ENCODE assay signal across 22 mouse cellular contexts in genomic region chr14:120642591-120642990, GRCm38 (mm10).
A peak's percentile ranks its signal among the peaks of the same experiment; 100 is the strongest.
DNase-seq lines count a peak whose midpoint lies in the region; ATAC-seq lines count a peak whose summit lies in the region.
"Had no signal": no experiment of that assay in that cellular context is flagged by ENCODE, and none has a peak within 500 bp of the region (broad histone marks: within the 10 kb centered on the region; RNA-seq: fewer than 3 reads in every experiment).

No protein-coding gene starts in this region.

- DNase-seq in adrenal gland, adult (ENCODE audit: inconsistent age in 2 of 2, low spot score in 1 of 2), result peak; percentile 50 to 83
- DNase-seq in adrenal gland, postnatal 4 days (ENCODE audit: low spot score in 2 of 2), result no peak
- peak; percentile 39 for DNase-seq in midbrain, embryonic 11.5 days (ENCODE audit: low spot score, missing footprints)
- DNase-seq in adrenal gland, postnatal 14 days, result peak; percentile 14
- DNase-seq: B cell, adult 2 months; cerebellum, adult 11-12 months; cerebellum, adult 2 months; cerebellum, adult 9-10 months; cerebellum, postnatal 10 days; cerebellum, postnatal 25 days had no signal

- H3K27ac ChIP-seq in midbrain, embryonic 11.5 days (ENCODE audit: low read depth, low read length), result no peak overlapping the region
- H3K27ac ChIP-seq in midbrain, embryonic 13.5 days, result no peak overlapping the region
- H3K27ac ChIP-seq in forebrain, embryonic 12.5 days, result no peak overlapping the region
- no peak overlapping the region for H3K27ac ChIP-seq in intestine, embryonic 15.5 days
- H3K27ac ChIP-seq: embryonic facial prominence, embryonic 10.5 days; embryonic facial prominence, embryonic 12.5 days had no signal

- no peak for ATAC-seq in midbrain, embryonic 11.5 days (ENCODE audit: low FRiP score)
- ATAC-seq in midbrain, embryonic 13.5 days, result no peak
- no peak for ATAC-seq in forebrain, embryonic 12.5 days (ENCODE audit: low FRiP score)
- ATAC-seq in intestine, embryonic 15.5 days, result no peak
- ATAC-seq: activated CD4-positive, CD25-positive, alpha-beta regulatory T cell, adult 4 months; CD4-positive, CD25-positive, alpha-beta regulatory T cell, adult 4 months; forebrain, embryonic 14.5 days; forebrain, embryonic 16.5 days; Patski had no signal

- H3K4me3 ChIP-seq in midbrain, embryonic 11.5 days (ENCODE audit: low read depth, low read length), result no peak overlapping the region
- H3K4me3 ChIP-seq in midbrain, embryonic 13.5 days (replicated peaks), result no peak overlapping the region
- no peak overlapping the region for H3K4me3 ChIP-seq in forebrain, embryonic 12.5 days (replicated peaks)
- no peak overlapping the region for H3K4me3 ChIP-seq in intestine, embryonic 15.5 days (replicated peaks)
- H3K4me3 ChIP-seq: embryonic facial prominence, embryonic 10.5 days; embryonic facial prominence, embryonic 12.5 days had no signal

- H3K9ac ChIP-seq in midbrain, embryonic 11.5 days (ENCODE audit: low read length), result no peak overlapping the region
- no peak overlapping the region for H3K9ac ChIP-seq in midbrain, embryonic 13.5 days (replicated peaks)
- no peak overlapping the region for H3K9ac ChIP-seq in forebrain, embryonic 12.5 days
- H3K9ac ChIP-seq in intestine, embryonic 15.5 days, result no peak overlapping the region
- H3K9ac ChIP-seq: embryonic facial prominence, embryonic 12.5 days had no signal

- H3K27me3 ChIP-seq in midbrain, embryonic 11.5 days (ENCODE audit: control insufficient read depth, insufficient read depth, low read length), result no peaks in the 10 kb centered on the region
- H3K27me3 ChIP-seq in midbrain, embryonic 13.5 days, result no peaks in the 10 kb centered on the region
- no peaks in the 10 kb centered on the region for H3K27me3 ChIP-seq in forebrain, embryonic 12.5 days
- no peaks in the 10 kb centered on the region for H3K27me3 ChIP-seq in intestine, embryonic 15.5 days (replicated peaks)
- H3K27me3 ChIP-seq: CH12.LX; embryonic facial prominence, embryonic 12.5 days; Patski had no signal

- no peaks in the 10 kb centered on the region for H3K9me3 ChIP-seq in midbrain, embryonic 11.5 days (ENCODE audit: control insufficient read depth, low read length)
- no peaks in the 10 kb centered on the region for H3K9me3 ChIP-seq in midbrain, embryonic 13.5 days
- H3K9me3 ChIP-seq in forebrain, embryonic 12.5 days, result no peaks in the 10 kb centered on the region
- H3K9me3 ChIP-seq in intestine, embryonic 15.5 days, result no peaks in the 10 kb centered on the region
- H3K9me3 ChIP-seq: embryonic facial prominence, embryonic 10.5 days; embryonic facial prominence, embryonic 12.5 days had no signal

- WGBS in midbrain, embryonic 11.5 days, result 91% methylated on average over 5 of the region's 5 CpGs
- 87% methylated on average over 5 of the region's 5 CpGs for WGBS in midbrain, embryonic 13.5 days
- 89% methylated on average over 5 of the region's 5 CpGs for WGBS in forebrain, embryonic 12.5 days
- WGBS in intestine, embryonic 15.5 days, result 87% methylated on average over 5 of the region's 5 CpGs

- H3K36me3 ChIP-seq in midbrain, embryonic 11.5 days (ENCODE audit: control insufficient read depth, insufficient read depth, low read length), result no peaks in the 10 kb centered on the region
- H3K36me3 ChIP-seq in midbrain, embryonic 13.5 days, result no peaks in the 10 kb centered on the region
- no peaks in the 10 kb centered on the region for H3K36me3 ChIP-seq in forebrain, embryonic 12.5 days (replicated peaks)
- no peaks in the 10 kb centered on the region for H3K36me3 ChIP-seq in intestine, embryonic 15.5 days
- H3K36me3 ChIP-seq: embryonic facial prominence, embryonic 10.5 days; embryonic facial prominence, embryonic 12.5 days; G1E had no signal

- no peak overlapping the region for H3K4me2 ChIP-seq in midbrain, embryonic 11.5 days
- H3K4me2 ChIP-seq in midbrain, embryonic 13.5 days (replicated peaks), result no peak overlapping the region
- H3K4me2 ChIP-seq in forebrain, embryonic 12.5 days, result no peak overlapping the region
- H3K4me2 ChIP-seq in intestine, embryonic 15.5 days (replicated peaks), result no peak overlapping the region
- H3K4me2 ChIP-seq: embryonic facial prominence, embryonic 12.5 days had no signal

- no peaks in the 10 kb centered on the region for H3K4me1 ChIP-seq in midbrain, embryonic 11.5 days (ENCODE audit: control insufficient read depth, insufficient read depth, low read length)
- no peaks in the 10 kb centered on the region for H3K4me1 ChIP-seq in midbrain, embryonic 13.5 days (replicated peaks)
- no peaks in the 10 kb centered on the region; the same call in 1 of the 2 replicates for H3K4me1 ChIP-seq in forebrain, embryonic 12.5 days
- no peaks in the 10 kb centered on the region for H3K4me1 ChIP-seq in intestine, embryonic 15.5 days (replicated peaks)
- H3K4me1 ChIP-seq: embryonic facial prominence, embryonic 10.5 days; embryonic facial prominence, embryonic 12.5 days had no signal

Comparison
In these comparisons a context has a peak if more than half of its experiments do, and no peak if none do; other contexts are left out.
1. DNase-seq: peak in adrenal gland, adult (2 of 2), midbrain, embryonic 11.5 days (single experiment) and adrenal gland, postnatal 14 days (single experiment); none in adrenal gland, postnatal 4 days (0 of 2).